Mouse (Mus musculus) urinary bladder, postnatal 14 days (tissue): ENCODE measurements around the gene Dsn1.

ENCODE experiments used
- DNase-seq: peaks from one replicate; pipeline ENCODE4 v3.0.0; 2021; ENCODE audit warnings: low spot score

Gene Dsn1

GRCm38 (mm10) chr2:157006511-157007233 is at the start of gene Dsn1:
Gene Dsn1 (minus strand): TSS chr2:157007154.
- peak; percentile 91 for DNase-seq

DNA sequence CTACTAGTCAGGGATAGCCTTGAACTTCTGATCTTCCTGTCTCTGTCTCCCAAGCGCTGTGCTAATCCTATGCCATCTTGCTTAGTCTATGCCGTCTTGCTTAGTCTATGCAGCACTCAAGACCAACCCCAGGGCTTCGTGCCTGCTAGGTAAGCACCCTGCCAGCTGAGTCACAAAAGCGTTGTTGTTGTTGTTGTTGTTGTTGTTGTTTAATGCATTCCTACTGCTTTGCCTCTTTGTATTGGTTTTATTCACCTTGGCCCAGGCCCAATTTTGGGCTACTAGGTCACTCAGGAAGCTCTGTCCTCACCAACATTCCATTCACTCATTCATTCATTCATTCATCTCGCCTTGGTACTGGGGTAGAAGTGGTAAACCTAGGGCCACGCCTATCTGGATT is 48.8 kb upstream of the Dsn1 start:
- DNase-seq, result no peak

GRCm38 (mm10) chr2:157054816-157055215 is 47.9 kb upstream of the Dsn1 start:
- no peak for DNase-seq

GRCm38 (mm10) chr2:157054297-157054696 is 47.3 kb upstream of the Dsn1 start:
- DNase-seq, result no peak

DNA sequence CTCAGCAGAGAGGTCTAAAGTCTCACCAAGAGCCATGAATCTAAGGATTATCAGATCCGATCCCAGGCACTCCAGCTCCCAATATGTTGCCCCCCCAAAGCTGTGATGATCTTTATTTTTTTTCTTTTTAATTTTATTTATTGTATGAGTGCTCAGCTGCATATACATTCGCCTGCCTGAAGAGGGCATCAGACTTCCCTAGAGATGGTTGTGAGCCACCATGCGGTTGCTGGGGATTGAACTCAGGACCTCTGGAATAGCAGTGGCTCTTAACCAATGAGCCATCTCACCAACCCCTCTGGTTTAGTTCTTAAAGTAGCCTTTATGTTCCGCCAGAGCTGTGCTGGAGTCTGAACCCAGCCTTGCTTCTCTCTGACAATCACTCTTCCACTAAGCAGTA is 46.8 kb upstream of the Dsn1 start:
- DNase-seq, result no peak

GRCm38 (mm10) chr2:157053124-157053523 is 46.2 kb upstream of the Dsn1 start:
- no peak for DNase-seq

- no peak for DNase-seq
Observed at GRCm38 (mm10) chr2:157052448-157052847, 45.5 kb upstream of the Dsn1 start.

DNA sequence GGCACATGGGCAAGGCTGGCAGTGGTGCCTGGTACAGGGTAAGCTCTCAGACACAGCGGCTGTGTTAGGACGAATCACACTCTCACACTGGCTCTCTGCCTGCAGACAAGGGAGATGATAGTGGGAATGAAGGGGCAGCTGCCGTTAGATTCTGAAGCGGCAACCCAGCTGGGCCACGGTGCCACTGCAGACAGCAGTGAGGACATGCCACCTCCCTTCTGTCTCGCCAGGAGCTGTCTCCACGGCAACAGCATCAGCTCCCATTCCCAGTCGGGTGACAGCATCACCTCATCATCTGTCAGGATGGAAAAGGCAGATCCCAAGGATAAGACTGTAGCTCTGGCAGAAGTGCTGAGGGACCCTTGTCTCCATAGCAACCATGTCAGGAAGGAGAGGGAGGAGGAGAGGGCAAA is 42.9 kb upstream of the Dsn1 start:
- no peak for DNase-seq

- DNase-seq, result no peak
Observed at GRCm38 (mm10) chr2:157048395-157049181, 41.6 kb upstream of the Dsn1 start.

DNA sequence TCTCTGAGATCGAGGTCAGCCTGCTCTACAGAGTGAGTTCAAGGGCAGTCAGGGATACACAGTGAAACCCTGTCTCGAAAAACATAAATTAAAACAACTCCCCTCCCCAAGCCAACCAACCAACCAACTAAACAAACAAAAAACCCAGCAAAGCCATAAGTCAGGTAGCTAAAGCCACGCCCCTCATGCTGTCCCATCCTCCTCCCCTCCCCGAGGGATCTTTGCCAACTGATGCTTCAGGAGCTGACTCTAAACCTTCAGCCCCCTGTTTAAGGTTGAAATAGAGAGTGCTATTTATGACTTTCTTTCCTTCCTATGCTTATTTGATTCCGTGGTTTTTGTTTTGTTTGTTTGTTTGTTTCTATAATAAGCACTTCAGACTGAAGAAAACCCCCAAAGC is 40.0 kb upstream of the Dsn1 start:
- DNase-seq, result no peak

GRCm38 (mm10) chr2:157045932-157046331 is 39.0 kb upstream of the Dsn1 start:
- no peak for DNase-seq

GRCm38 (mm10) chr2:157043987-157044386 is 37.0 kb upstream of the Dsn1 start:
- DNase-seq, result no peak

- DNase-seq, result no peak
Observed at GRCm38 (mm10) chr2:157043556-157043955, 36.6 kb upstream of the Dsn1 start.

DNA sequence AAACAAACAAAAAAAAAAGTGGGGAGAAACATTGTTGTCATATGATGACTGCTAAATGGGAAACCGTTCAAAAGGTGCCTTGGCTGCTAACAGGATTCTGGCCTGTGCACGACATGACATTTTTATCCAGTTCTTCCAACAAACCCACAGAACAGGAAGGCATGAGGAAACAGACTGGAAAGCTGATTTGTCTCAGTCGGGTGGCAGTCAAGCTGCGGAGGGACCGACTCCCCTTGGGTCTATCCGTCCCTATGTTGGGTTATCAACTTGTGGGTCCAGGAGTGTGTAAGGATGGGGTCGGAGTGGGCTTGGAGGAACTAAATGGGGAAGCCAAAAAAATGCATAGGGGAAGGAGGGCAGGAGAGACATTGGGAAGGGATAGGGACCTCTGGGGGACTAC is 34.5 kb upstream of the Dsn1 start:
- no peak for DNase-seq

DNA sequence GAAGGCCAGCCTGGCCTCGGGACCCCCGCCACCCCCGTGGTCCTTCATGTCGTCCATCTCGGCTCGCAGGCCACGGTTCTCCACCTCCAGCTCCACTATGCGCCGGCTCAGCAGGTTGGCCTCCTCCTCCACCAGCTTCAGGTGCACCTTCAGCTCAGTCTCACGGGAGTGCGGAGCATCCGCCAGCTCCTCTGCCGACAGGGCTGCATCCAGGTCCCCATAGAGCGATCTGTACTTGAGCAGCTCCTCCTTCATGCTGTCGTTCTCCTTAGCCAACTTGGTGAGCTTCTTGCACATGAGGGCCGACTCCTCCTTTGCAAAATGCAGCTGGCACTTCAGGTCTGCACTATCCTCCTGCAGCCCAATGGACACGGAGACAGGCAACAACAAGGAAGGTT is 33.7 kb upstream of the Dsn1 start:
- DNase-seq, result no peak

DNA sequence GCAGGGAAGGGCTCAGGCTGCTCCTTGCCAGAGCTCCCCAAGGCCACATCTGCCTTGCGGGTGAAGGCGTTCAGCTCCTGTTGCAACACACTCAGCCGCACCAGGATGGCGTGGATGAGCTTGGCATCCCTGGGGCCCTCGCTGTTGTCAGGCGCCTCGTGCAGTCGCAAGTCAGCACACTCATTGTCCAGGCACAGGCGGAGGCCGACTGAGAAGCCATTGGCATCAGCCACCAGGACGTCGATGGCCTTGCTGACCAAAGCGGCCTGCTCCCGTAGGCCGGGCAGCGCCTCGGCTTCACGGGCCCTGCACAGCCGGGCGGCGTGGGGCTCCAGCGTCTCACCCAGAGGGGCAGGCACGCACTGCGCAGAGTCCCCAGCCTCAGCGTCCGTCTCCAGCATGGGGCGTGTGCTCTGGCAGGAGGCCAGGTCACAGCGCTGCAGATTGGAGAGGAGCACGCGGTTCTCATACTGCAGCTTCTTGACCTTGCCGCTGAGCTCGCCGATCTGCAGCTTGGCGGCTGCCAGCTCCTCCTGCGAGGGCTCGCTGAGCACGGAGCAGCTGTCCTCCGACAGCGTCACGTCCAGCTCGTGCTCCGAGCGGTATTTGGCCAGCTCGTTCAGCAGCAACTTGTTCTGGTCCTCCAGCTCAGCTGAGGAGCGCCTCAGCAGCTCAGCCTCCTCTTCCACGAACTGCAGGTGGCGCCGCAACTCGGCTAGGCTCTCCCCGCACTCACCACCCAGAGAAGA is 33.1 kb upstream of the Dsn1 start:
- DNase-seq, result no peak

DNA sequence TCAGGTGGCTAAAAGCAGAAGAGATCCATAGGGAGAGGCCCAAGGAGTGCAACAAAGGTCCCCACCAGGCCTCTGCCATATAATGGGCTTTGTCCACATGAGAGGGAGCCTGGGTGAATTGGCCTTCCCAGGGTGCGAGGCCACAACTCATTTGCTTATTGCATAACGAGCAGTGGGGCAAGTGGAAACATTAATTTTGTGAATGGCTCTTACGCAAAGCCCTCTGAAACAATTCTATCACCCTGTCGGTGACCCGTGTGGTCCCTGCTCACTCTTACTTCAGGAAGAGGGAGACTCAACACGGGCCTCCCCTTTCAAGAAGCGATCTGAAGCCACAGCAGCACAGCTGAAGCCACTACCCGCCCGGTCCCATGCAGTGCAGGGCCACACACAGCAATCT is 30.3 kb upstream of the Dsn1 start:
- no peak for DNase-seq

- DNase-seq, result no peak
Observed at GRCm38 (mm10) chr2:157036400-157036799, 29.4 kb upstream of the Dsn1 start.

DNA sequence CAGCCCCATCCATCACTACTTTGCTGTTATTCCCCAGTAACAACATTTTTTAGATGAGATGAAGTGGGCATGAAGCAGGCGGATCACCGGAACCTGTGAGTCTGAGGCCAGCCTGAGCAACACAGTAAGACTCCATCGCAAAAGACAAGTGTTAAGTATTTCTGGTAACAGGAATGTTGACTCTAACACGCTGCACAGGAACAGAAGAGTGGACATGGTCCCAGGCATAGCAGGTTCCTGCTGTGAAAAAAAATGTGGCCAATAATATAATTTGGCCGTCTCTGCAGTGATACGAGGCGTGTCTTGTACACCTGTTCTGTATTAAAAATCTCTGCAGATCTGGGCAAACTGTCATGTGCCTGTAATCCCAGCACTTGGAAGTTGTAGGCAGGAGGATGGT is 28.4 kb upstream of the Dsn1 start:
- no peak for DNase-seq

DNA sequence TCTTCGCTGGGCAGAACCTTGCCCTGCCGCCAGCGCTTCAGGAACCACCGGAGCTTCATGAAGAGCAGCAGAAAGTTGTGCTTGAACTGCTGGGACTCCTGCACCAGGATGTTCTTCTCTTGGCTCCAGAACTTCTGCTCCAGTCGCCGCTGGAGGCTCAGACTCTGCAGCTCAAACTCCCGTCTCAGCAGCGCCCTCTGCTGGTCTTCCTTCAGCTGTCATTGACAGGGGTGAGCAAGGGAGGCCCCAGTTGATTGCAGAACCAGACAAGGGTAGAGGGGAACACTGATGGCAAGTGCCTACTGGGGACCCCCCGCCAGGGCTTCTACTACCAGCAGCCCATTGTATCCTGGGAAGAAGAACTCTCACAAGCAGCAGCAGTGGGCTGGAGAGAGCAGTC is 23.9 kb upstream of the Dsn1 start:
- DNase-seq, result peak; percentile 90

DNA sequence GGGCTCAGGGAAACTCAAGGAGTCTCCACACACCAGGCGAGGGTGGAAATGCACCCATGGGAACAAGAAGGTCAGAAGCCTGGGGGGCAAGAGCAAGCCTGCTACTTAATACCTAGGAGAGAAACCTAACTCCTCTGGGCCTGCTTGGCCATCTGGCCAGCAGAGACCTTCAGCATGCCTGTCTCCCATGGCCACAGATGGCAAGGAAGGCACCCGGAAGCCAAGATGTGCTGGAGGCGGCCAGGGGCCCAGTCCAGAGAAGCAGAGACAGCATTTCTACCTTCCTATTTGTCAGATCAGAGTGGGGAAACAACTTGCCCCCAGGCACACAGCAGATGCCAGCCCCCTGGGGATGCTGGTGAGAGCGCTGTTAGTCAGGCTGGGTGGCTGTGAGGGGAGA is 21.3 kb upstream of the Dsn1 start:
- DNase-seq, result no peak

DNA sequence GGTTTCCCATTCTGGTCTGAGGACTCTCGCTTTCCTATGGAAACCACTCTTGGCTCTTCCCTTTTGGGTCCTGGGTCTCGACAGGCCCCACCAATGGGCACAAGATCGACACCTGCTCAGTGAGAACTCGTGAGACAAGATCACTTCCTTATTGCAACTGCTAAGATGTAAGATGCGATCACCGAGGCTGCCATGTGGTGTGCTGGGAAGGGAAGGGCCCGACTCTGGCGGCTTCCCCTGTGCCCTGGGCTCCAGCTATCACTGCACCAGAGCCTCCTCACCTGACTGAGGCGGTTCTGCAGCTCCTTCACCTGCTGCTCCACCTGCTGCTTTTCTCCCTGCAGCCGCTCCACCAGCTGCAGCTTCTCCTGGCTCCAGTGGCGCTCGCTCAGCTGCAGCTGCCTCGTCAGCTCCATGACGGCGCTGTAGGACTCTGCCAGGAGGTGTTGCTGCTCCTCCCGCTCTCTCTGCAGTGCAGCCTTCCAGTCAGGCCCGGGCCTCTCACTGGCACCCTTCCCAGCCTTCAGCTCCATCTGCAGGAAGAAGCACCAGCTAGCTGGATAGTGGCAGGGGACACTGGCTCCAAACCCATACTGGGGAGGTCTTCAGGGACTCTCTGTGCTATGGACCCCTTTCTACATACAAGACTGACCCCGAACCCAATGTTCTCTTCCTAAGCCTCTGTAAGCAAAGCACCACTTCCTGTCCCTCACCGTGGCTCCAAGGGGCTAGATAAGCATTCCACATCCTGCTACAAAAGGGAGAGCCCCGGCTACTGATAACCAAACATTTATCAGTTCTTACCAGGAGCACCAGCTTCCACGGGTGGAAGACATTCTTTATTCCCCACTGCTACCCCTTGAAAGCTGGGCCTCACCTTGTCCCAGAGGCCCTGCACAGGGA is 20.4 kb upstream of the Dsn1 start:
- DNase-seq, result no peak
